Mouse (Mus musculus) neural tube, embryonic 13.5 days (tissue): ENCODE measurements at regions not wholly inside any gene's neighbourhood (a gene's known extent, or its start where the extent isn't known, plus 50 kb on each side); places are given as distances from the start of the nearest gene placed in this dataset.

ENCODE experiments used
- ATAC-seq: fragments of 200-750 bp; cut with Nextera tagmentation; 2 replicates; pipeline ENCODE4 v1.8.0; 2017; ENCODE audit warnings: low read depth, mild to moderate bottlenecking, moderate TSS enrichment, moderate library complexity
- H3K27ac ChIP-seq: fragments of 300-500 bp; sonication (generic); replicated peaks from 2 replicates; pipeline ENCODE4 v1.5.1; 2015; ENCODE audit warnings: moderate library complexity, mild to moderate bottlenecking, inconsistent platforms
- H3K27me3 ChIP-seq: fragments of 300-500 bp; sonication (generic); 2 replicates; pipeline ENCODE4 v1.6.1; 2015; ENCODE audit warnings: mild to moderate bottlenecking, inconsistent platforms
- H3K36me3 ChIP-seq: fragments of 300-500 bp; sonication (generic); 2 replicates; pipeline ENCODE4 v1.6.1; 2015; ENCODE audit warnings: mild to moderate bottlenecking, inconsistent platforms
- H3K4me1 ChIP-seq: fragments of 300-500 bp; sonication (generic); replicated peaks from 2 replicates; pipeline ENCODE4 v1.6.1; 2015; ENCODE audit warnings: inconsistent platforms
- H3K4me2 ChIP-seq: fragments of 300-500 bp; sonication (generic); 2 replicates; pipeline ENCODE4 v1.6.1; 2015; ENCODE audit warnings: inconsistent platforms, mild to moderate bottlenecking, moderate library complexity
- H3K4me3 ChIP-seq: fragments of 300-500 bp; sonication (generic); 2 replicates; pipeline ENCODE4 v1.5.1; 2015; ENCODE audit warnings: mild to moderate bottlenecking, inconsistent platforms
- H3K9ac ChIP-seq: fragments of 300-500 bp; sonication (generic); 2 replicates; pipeline ENCODE4 v1.6.1; 2015; ENCODE audit warnings: moderate library complexity, mild to moderate bottlenecking, inconsistent platforms
- H3K9me3 ChIP-seq: fragments of 300-500 bp; sonication (generic); 2 replicates; pipeline ENCODE4 v1.6.1; 2016; ENCODE audit warnings: inconsistent platforms
- WGBS: fragments of 180-500 bp; shearing (Covaris S2); methylation state at CpG from one replicate; pipeline ENCODE4 v1.1.7; 2015; 5-methylcytosine and 5-hydroxymethylcytosine counted together

- Histone ChIP-seq H3K9ac (no peak overlapping the region), H3K9me3 (peaks cover 18% of the 10 kb centered on the region), H3K27ac (no peak overlapping the region), H3K4me1 (no peaks in the 10 kb centered on the region), H3K4me3 (no peak overlapping the region), H3K4me2 (no peak overlapping the region), H3K27me3 (no peaks in the 10 kb centered on the region), H3K36me3 (no peaks in the 10 kb centered on the region)
- 91% methylated on average over 11 of the region's 11 CpGs for WGBS
- ATAC-seq: no peak
Measured at GRCm38 (mm10) chr1:34930571-34930970, 80.8 kb downstream of the Plekhb2 start.

GRCm38 (mm10) chr1:34943196-34943595, 93.4 kb downstream of the Plekhb2 start:
- Histone ChIP-seq H3K9ac (no peak overlapping the region), H3K4me1 (no peaks in the 10 kb centered on the region), H3K4me2 (no peak overlapping the region), H3K9me3 (no peaks in the 10 kb centered on the region), H3K27me3 (no peaks in the 10 kb centered on the region), H3K36me3 (no peaks in the 10 kb centered on the region), H3K4me3 (no peak overlapping the region), H3K27ac (no peak overlapping the region)
- 92% methylated on average over 1 of the region's 1 CpGs for WGBS
- ATAC-seq: no peak

GRCm38 (mm10) chr1:34961633-34962507, 112.1 kb downstream of the Plekhb2 start:
- Histone ChIP-seq H3K9ac (no peak overlapping the region), H3K27me3 (no peaks in the 10 kb centered on the region), H3K4me2 (no peak overlapping the region), H3K4me1 (no peaks in the 10 kb centered on the region), H3K36me3 (no peaks in the 10 kb centered on the region), H3K27ac (no peak overlapping the region), H3K9me3 (no peaks in the 10 kb centered on the region; the same call in 1 of the 2 replicates), H3K4me3 (no peak overlapping the region)
- WGBS: 75% methylated on average over 19 of the region's 19 CpGs
- no peak for ATAC-seq

- no peak for ATAC-seq
- H3K9ac ChIP-seq: no peak overlapping the region
- H3K4me3 ChIP-seq: no peak overlapping the region
- no peak overlapping the region for H3K4me2 ChIP-seq
- no peak overlapping the region for H3K27ac ChIP-seq
- H3K36me3 ChIP-seq: no peaks in the 10 kb centered on the region
- 75% methylated on average over 6 of the region's 6 CpGs for WGBS
- no peaks in the 10 kb centered on the region; the same call in 1 of the 2 replicates for H3K9me3 ChIP-seq
- no peaks in the 10 kb centered on the region for H3K4me1 ChIP-seq
- no peaks in the 10 kb centered on the region for H3K27me3 ChIP-seq
Measured at GRCm38 (mm10) chr1:34962508-34962885, 112.7 kb downstream of the Plekhb2 start.

GRCm38 (mm10) chr1:34974801-34975200, 125.0 kb downstream of the Plekhb2 start:
- no peaks in the 10 kb centered on the region for H3K27me3 ChIP-seq
- H3K36me3 ChIP-seq: no peaks in the 10 kb centered on the region
- 89% methylated on average over 6 of the region's 6 CpGs for WGBS
- peaks cover 15% of the 10 kb centered on the region for H3K9me3 ChIP-seq
- no peaks in the 10 kb centered on the region for H3K4me1 ChIP-seq
- H3K4me2 ChIP-seq: no peak overlapping the region
- no peak overlapping the region for H3K4me3 ChIP-seq
- no peak for ATAC-seq
- H3K9ac ChIP-seq: no peak overlapping the region
- no peak overlapping the region for H3K27ac ChIP-seq

- H3K9me3 ChIP-seq: peaks cover 15% of the 10 kb centered on the region
- ATAC-seq: no peak
- H3K9ac ChIP-seq: no peak overlapping the region
- H3K36me3 ChIP-seq: no peaks in the 10 kb centered on the region
- no peaks in the 10 kb centered on the region for H3K27me3 ChIP-seq
- H3K4me2 ChIP-seq: no peak overlapping the region
- no peak overlapping the region for H3K4me3 ChIP-seq
- no peaks in the 10 kb centered on the region for H3K4me1 ChIP-seq
- 94% methylated on average over 10 of the region's 10 CpGs for WGBS
- H3K27ac ChIP-seq: no peak overlapping the region
Measured at GRCm38 (mm10) chr1:34978156-34978555, 128.4 kb downstream of the Plekhb2 start.

GRCm38 (mm10) chr1:34979350-34979749, 129.6 kb downstream of the Plekhb2 start:
- WGBS: 83% methylated on average over 3 of the region's 3 CpGs
- no peak overlapping the region for H3K4me3 ChIP-seq
- no peaks in the 10 kb centered on the region for H3K36me3 ChIP-seq
- H3K4me2 ChIP-seq: no peak overlapping the region
- no peaks in the 10 kb centered on the region for H3K27me3 ChIP-seq
- ATAC-seq: no peak
- H3K4me1 ChIP-seq: no peaks in the 10 kb centered on the region
- H3K27ac ChIP-seq: no peak overlapping the region
- H3K9me3 ChIP-seq: peaks cover 15% of the 10 kb centered on the region
- H3K9ac ChIP-seq: no peak overlapping the region

- WGBS: 89% methylated on average over 2 of the region's 2 CpGs
- no peak overlapping the region for H3K4me3 ChIP-seq
- 0 out of 2 replicates have a peak, but pooled peaks cover under 1% of the 10 kb centered on the region for H3K4me1 ChIP-seq
- no peak overlapping the region for H3K9ac ChIP-seq
- no peak for ATAC-seq
- peaks cover 15% of the 10 kb centered on the region for H3K9me3 ChIP-seq
- H3K36me3 ChIP-seq: no peaks in the 10 kb centered on the region
- H3K27me3 ChIP-seq: no peaks in the 10 kb centered on the region
- no peak overlapping the region for H3K27ac ChIP-seq
- no peak overlapping the region for H3K4me2 ChIP-seq
Measured at GRCm38 (mm10) chr1:34981934-34982333, 132.2 kb downstream of the Plekhb2 start.

- Histone ChIP-seq H3K4me3 (no peak overlapping the region), H3K27me3 (no peaks in the 10 kb centered on the region), H3K9ac (no peak overlapping the region), H3K4me2 (no peak overlapping the region), H3K36me3 (no peaks in the 10 kb centered on the region), H3K27ac (no peak overlapping the region), H3K4me1 (peaks cover 10% of the 10 kb centered on the region), H3K9me3 (peaks cover 15% of the 10 kb centered on the region)
- ATAC-seq: no peak
- 82% methylated on average over 2 of the region's 2 CpGs for WGBS
Measured at GRCm38 (mm10) chr1:34982966-34983365, 133.2 kb downstream of the Plekhb2 start.

GRCm38 (mm10) chr1:34986861-34987260, 137.1 kb downstream of the Plekhb2 start:
- Histone ChIP-seq H3K4me3 (no peak overlapping the region), H3K27ac (no peak overlapping the region), H3K4me1 (peaks cover 16% of the 10 kb centered on the region), H3K4me2 (no peak overlapping the region), H3K9me3 (no peaks in the 10 kb centered on the region), H3K9ac (no peak overlapping the region), H3K27me3 (no peaks in the 10 kb centered on the region), H3K36me3 (no peaks in the 10 kb centered on the region)
- no peak for ATAC-seq
- 84% methylated on average over 2 of the region's 2 CpGs for WGBS

- Histone ChIP-seq H3K4me3 (no peak overlapping the region), H3K4me2 (no peak overlapping the region), H3K9ac (no peak overlapping the region), H3K36me3 (no peaks in the 10 kb centered on the region), H3K9me3 (no peaks in the 10 kb centered on the region), H3K27me3 (no peaks in the 10 kb centered on the region), H3K27ac (0 out of 2 replicates have a peak overlapping the region, but pooled peaks have one; percentile 13), H3K4me1 (peaks cover 16% of the 10 kb centered on the region)
- ATAC-seq: no peak
- WGBS: 38% methylated on average over 8 of the region's 8 CpGs
Measured at GRCm38 (mm10) chr1:34987650-34988221, 138.0 kb downstream of the Plekhb2 start.

GRCm38 (mm10) chr1:34988225-34988624, 138.4 kb downstream of the Plekhb2 start:
- peaks cover 16% of the 10 kb centered on the region for H3K4me1 ChIP-seq
- 70% methylated on average over 7 of the region's 7 CpGs for WGBS
- H3K36me3 ChIP-seq: no peaks in the 10 kb centered on the region
- no peaks in the 10 kb centered on the region for H3K9me3 ChIP-seq
- ATAC-seq: peak; percentile 59; the same call in 1 of the 2 replicates
- no peaks in the 10 kb centered on the region for H3K27me3 ChIP-seq
- no peak overlapping the region for H3K4me2 ChIP-seq
- no peak overlapping the region for H3K27ac ChIP-seq
- H3K4me3 ChIP-seq: no peak overlapping the region
- H3K9ac ChIP-seq: no peak overlapping the region
